Mouse (Mus musculus) ovary, adult 18-20 months (tissue): Measurements from ENCODE around the gene Sh3pxd2a.
"Not testable (repeated sequence)": the region's sequence is repeated elsewhere in the genome, so short reads cannot be mapped to it uniquely, and the experiment has no call there.

Experiments used
- DNase-seq: peaks from one replicate; pipeline ENCODE4 v3.0.0; 2022; ENCODE audit warnings: low spot score, mixed read lengths

Sh3pxd2a gene

GRCm38 (mm10) chr19:47409142-47409541 lies 55.1 kb downstream of the Sh3pxd2a start:
- DNase-seq: no peak

- DNase-seq: no peak
Observed at GRCm38 (mm10) chr19:47408656-47409055, 55.5 kb downstream of the Sh3pxd2a start.

- DNase-seq: no peak
Observed at GRCm38 (mm10) chr19:47407332-47407731, 56.9 kb downstream of the Sh3pxd2a start.

- no peak for DNase-seq
Observed at GRCm38 (mm10) chr19:47406524-47406923, 57.7 kb downstream of the Sh3pxd2a start.

- no peak for DNase-seq
Observed at GRCm38 (mm10) chr19:47405548-47405947, 58.7 kb downstream of the Sh3pxd2a start.

GRCm38 (mm10) chr19:47403391-47404379 lies 60.5 kb downstream of the Sh3pxd2a start:
- peak; percentile 33 for DNase-seq

- DNase-seq: peak; percentile 56
Observed at GRCm38 (mm10) chr19:47402976-47403375, 61.2 kb downstream of the Sh3pxd2a start.

- no peak for DNase-seq
Observed at GRCm38 (mm10) chr19:47402544-47402943, 61.7 kb downstream of the Sh3pxd2a start.

- no peak for DNase-seq
Observed at GRCm38 (mm10) chr19:47399709-47400108, 64.5 kb downstream of the Sh3pxd2a start.

GRCm38 (mm10) chr19:47399029-47399428 lies 65.2 kb downstream of the Sh3pxd2a start:
- DNase-seq: no peak

- no peak for DNase-seq
Observed at GRCm38 (mm10) chr19:47397882-47398671, 66.1 kb downstream of the Sh3pxd2a start.

- DNase-seq: no peak
Observed at GRCm38 (mm10) chr19:47395338-47395737, 68.9 kb downstream of the Sh3pxd2a start.

- DNase-seq: not testable (repeated sequence)
Observed at GRCm38 (mm10) chr19:47394781-47395180, 69.4 kb downstream of the Sh3pxd2a start.

- no peak for DNase-seq
Observed at GRCm38 (mm10) chr19:47390878-47391277, 73.3 kb downstream of the Sh3pxd2a start.

GRCm38 (mm10) chr19:47387887-47388286 lies 76.3 kb downstream of the Sh3pxd2a start:
- no peak for DNase-seq

GRCm38 (mm10) chr19:47387395-47387794 lies 76.8 kb downstream of the Sh3pxd2a start:
- no peak for DNase-seq

GRCm38 (mm10) chr19:47385971-47386370 lies 78.2 kb downstream of the Sh3pxd2a start:
- no peak for DNase-seq

GRCm38 (mm10) chr19:47384639-47385038 lies 79.6 kb downstream of the Sh3pxd2a start:
- DNase-seq: no peak

GRCm38 (mm10) chr19:47384036-47384435 lies 80.2 kb downstream of the Sh3pxd2a start:
- DNase-seq: no peak

- DNase-seq: no peak
Observed at GRCm38 (mm10) chr19:47382268-47382667, 81.9 kb downstream of the Sh3pxd2a start.

- DNase-seq: no peak
Observed at GRCm38 (mm10) chr19:47381011-47381410, 83.2 kb downstream of the Sh3pxd2a start.

- DNase-seq: no peak
Observed at GRCm38 (mm10) chr19:47379141-47379540, 85.1 kb downstream of the Sh3pxd2a start.
